Mouse (Mus musculus) lung, postnatal 14 days (tissue): ENCODE data around the gene Rexo4.

Experiments
- DNase-seq: peaks from one replicate; pipeline ENCODE4 v3.0.0; 2021

Gene Rexo4

GRCm38 (mm10) chr2:26963923-26964723 lies at the start of gene Rexo4:
Gene Rexo4 (minus strand): TSS chr2:26964386.
- peak; percentile 94 for DNase-seq

GRCm38 (mm10) chr2:27009714-27010244 lies 45.6 kb upstream of the Rexo4 start, which contains the start of gene Cacfd1:
Gene Cacfd1 (plus strand): TSS chr2:27009926.
- peak; percentile 86 for DNase-seq

GRCm38 (mm10) chr2:27007701-27008100 lies 43.5 kb upstream of the Rexo4 start:
- no peak for DNase-seq

- DNase-seq, result no peak
These were observed 42.1 kb upstream of the Rexo4 start for GRCm38 (mm10) chr2:27006255-27006654.

GRCm38 (mm10) chr2:26997993-26998392 lies 33.8 kb upstream of the Rexo4 start:
- DNase-seq, result no peak

- DNase-seq, result no peak
These were observed 33.3 kb upstream of the Rexo4 start for GRCm38 (mm10) chr2:26997498-26997897.

GRCm38 (mm10) chr2:26993936-26994335 lies 29.8 kb upstream of the Rexo4 start:
- DNase-seq, result no peak

GRCm38 (mm10) chr2:26984640-26985039 lies 20.5 kb upstream of the Rexo4 start:
- no peak for DNase-seq

GRCm38 (mm10) chr2:26984179-26984578 lies 20.0 kb upstream of the Rexo4 start:
- no peak for DNase-seq

GRCm38 (mm10) chr2:26980361-26980760 lies 16.2 kb upstream of the Rexo4 start:
- no peak for DNase-seq

- no peak for DNase-seq
These were observed 9.8 kb upstream of the Rexo4 start for GRCm38 (mm10) chr2:26973960-26974359.

GRCm38 (mm10) chr2:26973116-26973515 lies 8.9 kb upstream of the Rexo4 start, which contains the start of gene Adamts13:
Gene Adamts13 (plus strand): TSS chr2:26973416.
- DNase-seq, result no peak

GRCm38 (mm10) chr2:26967262-26967661 lies 3.1 kb upstream of the Rexo4 start:
- DNase-seq, result no peak

GRCm38 (mm10) chr2:26964724-26965370 lies 661 bp upstream of the Rexo4 start:
- no peak for DNase-seq

- DNase-seq, result no peak
These were observed 3.4 kb downstream of the Rexo4 start for GRCm38 (mm10) chr2:26960756-26961155.

GRCm38 (mm10) chr2:26957488-26957859 lies 6.7 kb downstream of the Rexo4 start:
- DNase-seq, result no peak

GRCm38 (mm10) chr2:26956811-26957487 lies 7.2 kb downstream of the Rexo4 start:
- no peak for DNase-seq

GRCm38 (mm10) chr2:26954735-26955395 lies 9.3 kb downstream of the Rexo4 start:
- no peak for DNase-seq

- no peak for DNase-seq
These were observed 11.3 kb downstream of the Rexo4 start for GRCm38 (mm10) chr2:26952866-26953265.

GRCm38 (mm10) chr2:26952193-26952592 lies 12.0 kb downstream of the Rexo4 start:
- DNase-seq, result no peak

- DNase-seq, result no peak
These were observed 12.8 kb downstream of the Rexo4 start for GRCm38 (mm10) chr2:26951346-26951905.

- DNase-seq, result no peak
These were observed 13.8 kb downstream of the Rexo4 start for GRCm38 (mm10) chr2:26950411-26950810.

- DNase-seq, result no peak
These were observed 20.9 kb downstream of the Rexo4 start for GRCm38 (mm10) chr2:26943253-26943652.
